Mouse (Mus musculus) heart, postnatal 0 days (tissue): ENCODE measurements at regions not wholly inside any gene's neighbourhood (a gene's known extent, or its start where the extent isn't known, plus 50 kb on each side); places are given as distances from the start of the nearest gene placed in this dataset.

Experiments
- ATAC-seq: fragments of 200-750 bp; cut with Nextera tagmentation; 2 replicates; pipeline ENCODE4 v1.8.0; 2017; ENCODE audit warnings: low read depth, moderate number of reproducible peaks, moderate library complexity; ENCODE audit not compliant: insufficient read depth
- DNase-seq: peaks from one replicate; pipeline ENCODE4 v3.0.0-alpha.2; 2016; ENCODE audit warnings: low spot score
- H3K27ac ChIP-seq: fragments of 300-500 bp; sonication (generic); 2 replicates; pipeline ENCODE4 v1.5.1; 2014; ENCODE audit warnings: low read depth, mild to moderate bottlenecking
- H3K27me3 ChIP-seq: fragments of 300-500 bp; sonication (generic); 2 replicates; pipeline ENCODE4 v1.6.1; 2014; ENCODE audit warnings: low read length, mixed read lengths; ENCODE audit not compliant: control insufficient read depth, insufficient read depth
- H3K36me3 ChIP-seq: fragments of 300-500 bp; sonication (generic); replicated peaks from 2 replicates; pipeline ENCODE4 v1.6.1; 2014; ENCODE audit warnings: low read length, mixed read lengths; ENCODE audit not compliant: control insufficient read depth, insufficient read depth
- H3K4me1 ChIP-seq: fragments of 300-500 bp; sonication (generic); 2 replicates; pipeline ENCODE4 v1.6.1; 2014; ENCODE audit warnings: antibody characterized with exemption; ENCODE audit not compliant: control insufficient read depth, insufficient read depth
- H3K4me2 ChIP-seq: fragments of 300-500 bp; sonication (generic); 2 replicates; pipeline ENCODE4 v1.6.1; 2014; ENCODE audit warnings: low read depth, mild to moderate bottlenecking, low read length, moderate library complexity
- H3K4me3 ChIP-seq: fragments of 300-500 bp; sonication (generic); 2 replicates; pipeline ENCODE4 v1.5.1; 2014; ENCODE audit warnings: low read depth, low read length
- H3K9ac ChIP-seq: fragments of 300-500 bp; sonication (generic); replicated peaks from 2 replicates; pipeline ENCODE4 v1.6.1; 2014; ENCODE audit warnings: low read depth, low read length, mixed read lengths
- H3K9me3 ChIP-seq: fragments of 300-500 bp; sonication (generic); replicated peaks from 2 replicates; pipeline ENCODE4 v1.6.1; 2016; ENCODE audit warnings: low read length; ENCODE audit not compliant: control insufficient read depth
- CTCF ChIP-seq: IDR thresholded peaks from 2 replicates; pipeline ENCODE4 v1.5.1; 2016; ENCODE audit warnings: antibody characterized with exemption, control low read depth, low read depth
- EP300 ChIP-seq: IDR thresholded peaks from 2 replicates; pipeline ENCODE4 v1.6.1; 2016; ENCODE audit warnings: antibody characterized with exemption, low read depth
- WGBS: fragments of 180-500 bp; shearing (Covaris S2); extraction: QIAGEN DNeasy Blood & Tissue Kit; methylation state at CpG from one replicate; pipeline ENCODE4 v1.1.7; 2014; 5-methylcytosine and 5-hydroxymethylcytosine counted together

DNA sequence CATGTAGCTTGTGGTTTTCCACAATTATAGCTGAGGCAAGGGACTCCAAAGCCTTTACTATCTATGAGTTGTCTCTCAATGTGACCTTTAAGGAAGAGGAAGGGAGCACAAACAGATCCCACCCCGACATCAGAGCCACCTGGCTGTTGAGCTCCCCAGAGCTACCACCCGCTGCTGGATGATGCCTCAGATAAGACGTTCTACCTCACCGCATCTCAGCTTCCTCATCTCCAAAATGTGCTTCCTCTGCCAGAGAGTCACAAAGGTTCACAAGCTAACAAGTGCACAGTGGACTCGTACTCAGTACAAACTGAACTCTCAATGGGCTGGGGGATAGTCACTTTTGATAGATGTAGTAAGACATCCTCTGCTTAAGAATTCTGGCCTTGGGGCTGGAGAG is 107.3 kb upstream of the Bmper start:
- no peaks in the 10 kb centered on the region for H3K9me3 ChIP-seq
- no peak overlapping the region for H3K4me3 ChIP-seq
- ATAC-seq (no peak), DNase-seq (no peak)
- no peak overlapping the region for H3K27ac ChIP-seq
- H3K4me2 ChIP-seq: no peak overlapping the region
- H3K36me3 ChIP-seq: no peaks in the 10 kb centered on the region
- no peaks in the 10 kb centered on the region for H3K4me1 ChIP-seq
- H3K27me3 ChIP-seq: no peaks in the 10 kb centered on the region
- no peak overlapping the region for H3K9ac ChIP-seq
- 50% methylated on average over 5 of the region's 5 CpGs for WGBS
- TF ChIP-seq EP300: no peak

DNA sequence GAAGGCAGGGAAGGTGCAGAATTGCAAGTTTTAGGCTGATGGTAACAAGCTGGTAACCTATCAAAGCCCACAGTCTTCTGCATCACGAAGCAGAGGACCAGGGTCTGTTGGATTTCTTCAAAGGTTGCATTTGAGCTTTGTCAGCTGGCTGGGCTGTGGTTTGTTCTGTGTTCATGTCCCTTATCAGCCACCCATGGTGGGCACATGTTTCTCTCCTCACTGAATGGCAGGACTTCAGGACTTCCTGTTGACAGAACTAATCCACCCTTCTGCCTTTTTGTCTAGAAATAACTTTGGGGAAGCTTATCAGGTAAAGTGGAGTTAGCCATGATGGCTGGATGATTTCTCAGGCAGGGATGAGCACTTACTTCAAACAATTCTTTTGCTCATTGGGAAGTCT is 106.6 kb upstream of the Bmper start:
- ATAC-seq (no peak), DNase-seq (no peak)
- no peaks in the 10 kb centered on the region for H3K27me3 ChIP-seq
- H3K9ac ChIP-seq: no peak overlapping the region
- no peaks in the 10 kb centered on the region for H3K36me3 ChIP-seq
- H3K4me1 ChIP-seq: no peaks in the 10 kb centered on the region
- no peak overlapping the region for H3K4me2 ChIP-seq
- WGBS: 31% methylated on average over 1 of the region's 1 CpGs
- no peak overlapping the region for H3K27ac ChIP-seq
- no peak overlapping the region for H3K4me3 ChIP-seq
- no peak for TF ChIP-seq CTCF
- no peak for TF ChIP-seq EP300
- no peaks in the 10 kb centered on the region for H3K9me3 ChIP-seq

DNA sequence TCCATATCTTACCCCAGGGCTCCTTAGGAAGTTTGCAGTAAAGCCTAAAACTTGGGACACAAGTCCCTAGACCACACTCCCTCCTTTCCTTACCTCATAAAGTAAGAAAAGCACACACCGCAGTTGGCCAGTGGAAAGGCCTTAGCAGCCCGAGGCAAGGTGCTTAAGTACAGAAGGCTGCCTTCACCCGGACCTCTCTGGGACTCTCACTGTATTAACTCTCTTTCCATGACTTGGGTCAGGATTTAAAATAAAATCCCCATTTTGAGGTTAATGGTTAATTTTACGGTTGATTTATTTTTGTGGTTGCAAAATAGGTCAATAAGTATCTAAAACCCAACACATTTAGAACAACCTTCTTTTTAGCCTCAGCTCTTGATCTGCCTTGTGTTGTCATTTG is 103.1 kb upstream of the Bmper start:
- no peak overlapping the region for H3K9ac ChIP-seq
- TF ChIP-seq EP300 (no peak), CTCF (no peak)
- no peak overlapping the region for H3K4me3 ChIP-seq
- ATAC-seq (no peak), DNase-seq (no peak)
- H3K4me1 ChIP-seq: no peaks in the 10 kb centered on the region
- H3K9me3 ChIP-seq: no peaks in the 10 kb centered on the region
- H3K36me3 ChIP-seq: no peaks in the 10 kb centered on the region
- no peak overlapping the region for H3K4me2 ChIP-seq
- no peaks in the 10 kb centered on the region for H3K27me3 ChIP-seq
- 92% methylated on average over 4 of the region's 4 CpGs for WGBS
- H3K27ac ChIP-seq: no peak overlapping the region

DNA sequence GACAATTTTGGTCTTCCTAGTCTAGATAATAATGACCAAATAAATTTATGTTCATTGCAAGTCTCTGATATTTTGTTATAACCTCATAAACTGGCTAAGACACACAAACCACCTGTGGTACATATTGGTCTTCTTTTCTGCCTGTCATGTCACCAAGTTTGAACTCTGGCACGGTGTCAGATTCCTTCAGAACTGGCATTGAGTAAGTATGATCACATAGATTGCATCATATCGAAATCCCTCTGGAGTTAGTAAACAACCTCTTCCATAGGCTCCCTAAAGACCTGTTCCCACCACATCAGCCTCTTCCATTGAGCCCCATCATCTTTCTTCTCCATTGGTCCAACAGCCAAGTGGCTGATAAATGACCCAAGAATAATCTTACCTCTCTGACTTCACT is 102.1 kb upstream of the Bmper start:
- Histone ChIP-seq H3K9ac (no peak overlapping the region), H3K4me1 (no peaks in the 10 kb centered on the region), H3K4me2 (no peak overlapping the region), H3K27ac (no peak overlapping the region), H3K9me3 (no peaks in the 10 kb centered on the region), H3K27me3 (no peaks in the 10 kb centered on the region), H3K4me3 (no peak overlapping the region), H3K36me3 (no peaks in the 10 kb centered on the region)
- no peak for DNase-seq
- TF ChIP-seq CTCF (no peak), EP300 (no peak)
- WGBS: 85% methylated on average over 2 of the region's 2 CpGs
- ATAC-seq: no peak

DNA sequence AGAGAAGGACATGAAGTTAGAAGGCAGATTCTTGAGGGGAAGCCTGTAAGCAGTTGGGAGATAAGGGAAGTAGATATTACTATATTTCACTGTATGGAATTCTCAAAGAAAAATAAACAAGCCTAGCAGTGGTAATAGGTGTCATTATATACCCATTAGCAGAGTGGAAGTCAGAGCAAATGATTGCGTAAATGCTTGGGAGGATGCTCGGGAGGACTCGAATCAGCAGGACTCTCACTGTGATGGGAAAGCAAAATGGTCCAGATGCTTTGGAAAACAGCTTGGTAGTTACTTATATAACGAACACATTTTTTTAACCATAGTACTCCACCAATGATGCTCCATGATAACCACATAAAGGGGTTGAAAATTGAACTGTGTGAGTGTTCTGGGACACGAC is 100.4 kb upstream of the Bmper start:
- WGBS: 82% methylated on average over 5 of the region's 5 CpGs
- no peaks in the 10 kb centered on the region for H3K9me3 ChIP-seq
- ATAC-seq: no peak

DNA sequence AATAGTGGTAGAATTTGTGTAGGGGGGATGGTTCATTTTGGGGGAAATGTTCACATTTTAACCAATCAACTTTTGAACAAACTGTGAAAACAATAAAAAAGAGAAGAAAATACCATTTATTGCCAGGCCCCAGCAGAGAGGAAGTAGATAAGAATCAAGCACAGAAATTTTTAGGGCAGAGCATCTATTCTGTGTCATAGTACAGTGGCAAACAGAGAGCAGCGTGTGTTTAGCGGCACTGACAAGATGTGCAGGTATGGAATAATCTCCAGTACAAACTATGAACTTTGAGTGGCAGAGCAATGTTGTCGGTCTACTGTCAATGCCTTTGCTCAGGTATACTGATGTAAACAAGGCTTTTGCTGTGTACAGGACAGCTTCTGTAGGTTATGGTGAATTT is 99.4 kb upstream of the Bmper start:
- no peak overlapping the region for H3K4me3 ChIP-seq
- H3K27ac ChIP-seq: no peak overlapping the region
- DNase-seq (no peak), ATAC-seq (no peak)
- 82% methylated on average over 3 of the region's 3 CpGs for WGBS
- H3K27me3 ChIP-seq: no peaks in the 10 kb centered on the region
- H3K9ac ChIP-seq: no peak overlapping the region
- no peaks in the 10 kb centered on the region for H3K9me3 ChIP-seq
- H3K36me3 ChIP-seq: no peaks in the 10 kb centered on the region
- H3K4me2 ChIP-seq: no peak overlapping the region
- no peak for TF ChIP-seq EP300
- no peaks in the 10 kb centered on the region for H3K4me1 ChIP-seq

More for the DNA sequence above, 100.4 kb upstream of the Bmper start:
- H3K4me2 ChIP-seq: no peak overlapping the region
- H3K4me3 ChIP-seq: no peak overlapping the region
- H3K27me3 ChIP-seq: no peaks in the 10 kb centered on the region
- no peak for TF ChIP-seq CTCF
- no peak for TF ChIP-seq EP300
- no peak for DNase-seq
- H3K9ac ChIP-seq: no peak overlapping the region
- H3K4me1 ChIP-seq: no peaks in the 10 kb centered on the region
- no peaks in the 10 kb centered on the region for H3K36me3 ChIP-seq
- H3K27ac ChIP-seq: no peak overlapping the region
